Comparison of ENCODE assay signal across 19 mouse cellular contexts in the genomic region with DNA sequence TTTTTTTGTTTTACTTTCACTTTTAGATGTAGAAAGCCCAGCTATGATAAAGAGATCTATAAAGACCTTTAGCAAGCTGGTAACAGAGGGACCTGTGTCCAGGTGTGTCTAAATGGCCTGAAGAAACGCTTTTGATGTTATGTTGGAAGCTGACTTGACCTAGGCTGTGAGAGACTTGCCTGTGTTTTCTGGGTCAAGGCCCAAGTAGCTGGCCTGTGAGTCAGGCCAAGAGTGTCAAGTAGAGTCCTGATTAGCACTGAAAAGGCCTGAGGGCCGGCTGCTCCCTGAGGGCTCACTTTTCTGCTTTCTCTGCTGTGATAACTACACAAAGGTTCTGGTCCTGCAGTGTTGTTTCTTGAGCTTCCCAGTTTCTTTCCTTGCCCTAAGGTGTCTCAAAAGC. TPM values are rescaled to one million over a fixed set of nuclear protein-coding genes. Genes with fewer than 3 reads are reported as not detected.
A peak's percentile ranks its signal among the peaks of the same experiment; 100 is the strongest.
DNase-seq lines count a peak whose midpoint lies in the region; ATAC-seq and TF ChIP-seq lines count a peak whose summit lies in the region.
"Had no signal": no experiment of that assay in that cellular context is flagged by ENCODE, and none has a peak within 500 bp of the region (broad histone marks: within the 10 kb centered on the region; RNA-seq: fewer than 3 reads in every experiment).

No protein-coding gene starts in this region.

- WGBS in hindbrain, embryonic 10.5 days = 63% methylated on average over 2 of the region's 2 CpGs
- WGBS in hindbrain, embryonic 14.5 days = 74% methylated on average over 2 of the region's 2 CpGs
- 91% methylated on average over 2 of the region's 2 CpGs for WGBS in thymus, adult 2 months

- no peak overlapping the region for H3K4me3 ChIP-seq in hindbrain, embryonic 10.5 days
- H3K4me3 ChIP-seq in hindbrain, embryonic 14.5 days (replicated peaks; ENCODE audit: low read length) = no peak overlapping the region
- peak overlapping the region; percentile 29 for H3K4me3 ChIP-seq in megakaryocyte, embryonic 14.5 days (replicated peaks)
- H3K4me3 ChIP-seq in thymus, adult 2 months (ENCODE audit: control insufficient read depth, insufficient read depth, low read length) = no peak overlapping the region
- H3K4me3 ChIP-seq: forebrain, embryonic 12.5 days; hindbrain, embryonic 15.5 days; intestine, embryonic 15.5 days; kidney, embryonic 15.5 days; limb, embryonic 12.5 days; liver, embryonic 15.5 days had no signal

- H3K4me1 ChIP-seq in hindbrain, embryonic 10.5 days (replicated peaks) = peaks cover 57% of the 10 kb centered on the region
- H3K4me1 ChIP-seq in hindbrain, embryonic 14.5 days (replicated peaks; ENCODE audit: control insufficient read depth, insufficient read depth, low read length) = peaks cover 13% of the 10 kb centered on the region; the same call in 1 of the 2 replicates
- H3K4me1 ChIP-seq in megakaryocyte, embryonic 14.5 days = peaks cover 53% of the 10 kb centered on the region
- peaks cover 7% of the 10 kb centered on the region for H3K4me1 ChIP-seq in thymus, adult 2 months (replicated peaks; ENCODE audit: control insufficient read depth, insufficient read depth, low read length)

- peaks cover 21% of the 10 kb centered on the region for H3K36me3 ChIP-seq in hindbrain, embryonic 10.5 days
- H3K36me3 ChIP-seq in hindbrain, embryonic 14.5 days (replicated peaks; ENCODE audit: control insufficient read depth, insufficient read depth) = peaks cover 28% of the 10 kb centered on the region
- peaks cover 26% of the 10 kb centered on the region for H3K36me3 ChIP-seq in megakaryocyte, embryonic 14.5 days (replicated peaks; ENCODE audit: low read length)
- H3K36me3 ChIP-seq in thymus, adult 2 months (ENCODE audit: control insufficient read depth, insufficient read depth, low read length) = peaks cover 4% of the 10 kb centered on the region; the same call in 1 of the 2 replicates
- H3K36me3 ChIP-seq: intestine, embryonic 15.5 days; kidney, embryonic 15.5 days; liver, embryonic 15.5 days had no signal

- peaks cover 18% of the 10 kb centered on the region for H3K27me3 ChIP-seq in hindbrain, embryonic 10.5 days (ENCODE audit: insufficient read depth, poor library complexity, severe bottlenecking)
- no peaks in the 10 kb centered on the region for H3K27me3 ChIP-seq in hindbrain, embryonic 14.5 days (ENCODE audit: control insufficient read depth, insufficient read depth, low read length)
- peaks cover 19% of the 10 kb centered on the region for H3K27me3 ChIP-seq in megakaryocyte, embryonic 14.5 days (replicated peaks)
- H3K27me3 ChIP-seq in thymus, adult 2 months (ENCODE audit: control insufficient read depth, insufficient read depth, low read length) = no peaks in the 10 kb centered on the region; the same call in 1 of the 2 replicates
- H3K27me3 ChIP-seq: hindbrain, embryonic 15.5 days; intestine, embryonic 15.5 days; kidney, embryonic 15.5 days; limb, embryonic 12.5 days had no signal

- DNase-seq in hindbrain, embryonic 10.5 days (ENCODE audit: low spot score) = no peak
- DNase-seq in hindbrain, embryonic 14.5 days (ENCODE audit: low spot score) = no peak
- peak; percentile 44 for DNase-seq in adrenal gland, postnatal 10 days
- DNase-seq in lung, postnatal 36 days = peak; percentile 32
- no peak for DNase-seq in thymus, adult 2 months
- DNase-seq in cerebellum, postnatal 10 days = no peak
- DNase-seq: cerebellum, adult 9-10 months; gastrocnemius, postnatal 10 days; heart, postnatal 10 days; thymus, postnatal 4 days had no signal

- H3K9me3 ChIP-seq in hindbrain, embryonic 10.5 days = no peaks in the 10 kb centered on the region
- H3K9me3 ChIP-seq in hindbrain, embryonic 14.5 days (ENCODE audit: control insufficient read depth, low read length) = no peaks in the 10 kb centered on the region
- H3K9me3 ChIP-seq in megakaryocyte, embryonic 14.5 days = no peaks in the 10 kb centered on the region
- H3K9me3 ChIP-seq: forebrain, embryonic 12.5 days; hindbrain, embryonic 15.5 days; intestine, embryonic 15.5 days; kidney, embryonic 15.5 days; limb, embryonic 12.5 days; liver, embryonic 15.5 days had no signal

- TF ChIP-seq POLR2A in thymus, adult 2 months (IDR thresholded peaks at IDR 0.05; ENCODE audit: control insufficient read depth, extremely low read depth, insufficient read depth, low read length, poor library complexity) = no peak

- H3K4me2 ChIP-seq in hindbrain, embryonic 14.5 days (replicated peaks) = no peak overlapping the region
- H3K4me2 ChIP-seq: forebrain, embryonic 12.5 days; hindbrain, embryonic 15.5 days; intestine, embryonic 15.5 days; kidney, embryonic 15.5 days; limb, embryonic 12.5 days; liver, embryonic 15.5 days had no signal

- no peak for ATAC-seq in hindbrain, embryonic 14.5 days (ENCODE audit: low FRiP score)
- no peak for ATAC-seq in megakaryocyte, adult 5-6 weeks (ENCODE audit: poor library complexity, severe bottlenecking)
- ATAC-seq: intestine, embryonic 15.5 days; midbrain, embryonic 16.5 days had no signal

- H3K9ac ChIP-seq in hindbrain, embryonic 14.5 days = no peak overlapping the region
- H3K9ac ChIP-seq: forebrain, embryonic 12.5 days; hindbrain, embryonic 15.5 days; intestine, embryonic 15.5 days; kidney, embryonic 15.5 days; limb, embryonic 12.5 days; liver, embryonic 15.5 days had no signal

- no peak for TF ChIP-seq CTCF in thymus, adult 2 months (IDR thresholded peaks at IDR 0.05; ENCODE audit: borderline replicate concordance, control insufficient read depth, extremely low read depth, insufficient read depth, low read length, poor library complexity)

- H3K27ac ChIP-seq in hindbrain, embryonic 10.5 days = 0 out of 2 replicates have a peak overlapping the region, but pooled peaks have one; percentile 35
- H3K27ac ChIP-seq in hindbrain, embryonic 14.5 days = no peak overlapping the region
- no peak overlapping the region for H3K27ac ChIP-seq in thymus, adult 2 months (ENCODE audit: control insufficient read depth, insufficient read depth, low read length)
- H3K27ac ChIP-seq: forebrain, embryonic 12.5 days; hindbrain, embryonic 15.5 days; intestine, embryonic 15.5 days; kidney, embryonic 15.5 days; limb, embryonic 12.5 days; liver, embryonic 15.5 days had no signal

RNA-seq across cellular contexts. Expression of a gene that starts 1.4 kb away (rescaled TPM):
- 34.2 and 35.0 TPM in 2 replicates for polyA plus RNA-seq in hindbrain, embryonic 10.5 days (2016; fragmentation: Nextera tagmentation; extraction: Ambion mirVana)
- 70.8 and 82.7 TPM in 2 replicates for polyA plus RNA-seq in hindbrain, embryonic 14.5 days (2014; fragmentation: Nextera tagmentation; extraction: Ambion mirVana)
- 1.6 and 2.8 TPM in 2 replicates for polyA plus RNA-seq in megakaryocyte, embryonic 14.5 days (2012; ENCODE audit: insufficient read depth, low replicate concordance)
- 15.9 and 20.6 TPM in 2 replicates for total RNA-seq in megakaryocyte, adult 5-6 weeks (2015)
- total RNA-seq in megakaryocyte, adult 5-6 weeks (2017) = 15.5 and 35.4 TPM in 2 replicates
- 10 to 100 TPM; 31.3 to 45.1 TPM for total RNA-seq in adrenal gland, postnatal 10 days (2021)
- 5.7 and 5.8 TPM in 2 replicates for polyA plus RNA-seq in thymus, adult 2 months (2012; rRNA removed)

RNA-seq across cellular contexts. Expression of a gene that starts 25.8 kb away (rescaled TPM):
- polyA plus RNA-seq in hindbrain, embryonic 10.5 days (2016; fragmentation: Nextera tagmentation; extraction: Ambion mirVana) = 30.0 and 33.8 TPM in 2 replicates
- 25.6 and 31.4 TPM in 2 replicates for polyA plus RNA-seq in hindbrain, embryonic 14.5 days (2014; fragmentation: Nextera tagmentation; extraction: Ambion mirVana)
- 3.2 and 4.4 TPM in 2 replicates for polyA plus RNA-seq in megakaryocyte, embryonic 14.5 days (2012; ENCODE audit: insufficient read depth, low replicate concordance)
- total RNA-seq in megakaryocyte, adult 5-6 weeks (2015) = 18.4 and 20.2 TPM in 2 replicates
- 22.0 and 22.9 TPM in 2 replicates for total RNA-seq in megakaryocyte, adult 5-6 weeks (2017)
- 100 to 1,000 TPM; 405 to 421 TPM for total RNA-seq in adrenal gland, postnatal 10 days (2021)
- polyA plus RNA-seq in thymus, adult 2 months (2012; rRNA removed) = 19.8 and 24.7 TPM in 2 replicates

RNA-seq across cellular contexts. Expression of a gene that starts 38.5 kb away (rescaled TPM):
- polyA plus RNA-seq in hindbrain, embryonic 10.5 days (2016; fragmentation: Nextera tagmentation; extraction: Ambion mirVana) = 56.4 and 58.8 TPM in 2 replicates
- polyA plus RNA-seq in hindbrain, embryonic 14.5 days (2014; fragmentation: Nextera tagmentation; extraction: Ambion mirVana) = 37.7 and 44.0 TPM in 2 replicates
- 33.3 and 103 TPM in 2 replicates for polyA plus RNA-seq in megakaryocyte, embryonic 14.5 days (2012; ENCODE audit: insufficient read depth, low replicate concordance)
- 18.0 and 21.3 TPM in 2 replicates for total RNA-seq in megakaryocyte, adult 5-6 weeks (2015)
- 56.0 and 57.5 TPM in 2 replicates for total RNA-seq in megakaryocyte, adult 5-6 weeks (2017)
- total RNA-seq in adrenal gland, postnatal 10 days (2021) = 10 to 100 TPM; 56.1 to 59.9 TPM
- polyA plus RNA-seq in thymus, adult 2 months (2012; rRNA removed) = 56.0 and 63.0 TPM in 2 replicates

Comparison
In these comparisons a context has a peak if more than half of its experiments do, and no peak if none do; other contexts are left out.
1. DNase-seq: peak in adrenal gland, postnatal 10 days (single experiment) and lung, postnatal 36 days (single experiment); none in hindbrain, embryonic 10.5 days (single experiment), hindbrain, embryonic 14.5 days (single experiment), thymus, adult 2 months (single experiment) and cerebellum, postnatal 10 days (0 of 2).